Mouse (Mus musculus): Measurements from ENCODE around the gene Agps.
A peak's percentile ranks its signal among the peaks of the same experiment; 100 is the strongest.
"Not testable (repeated sequence)": the region's sequence is repeated elsewhere in the genome, so short reads cannot be mapped to it uniquely, and the experiment has no call there.

The Agps gene

DNA sequence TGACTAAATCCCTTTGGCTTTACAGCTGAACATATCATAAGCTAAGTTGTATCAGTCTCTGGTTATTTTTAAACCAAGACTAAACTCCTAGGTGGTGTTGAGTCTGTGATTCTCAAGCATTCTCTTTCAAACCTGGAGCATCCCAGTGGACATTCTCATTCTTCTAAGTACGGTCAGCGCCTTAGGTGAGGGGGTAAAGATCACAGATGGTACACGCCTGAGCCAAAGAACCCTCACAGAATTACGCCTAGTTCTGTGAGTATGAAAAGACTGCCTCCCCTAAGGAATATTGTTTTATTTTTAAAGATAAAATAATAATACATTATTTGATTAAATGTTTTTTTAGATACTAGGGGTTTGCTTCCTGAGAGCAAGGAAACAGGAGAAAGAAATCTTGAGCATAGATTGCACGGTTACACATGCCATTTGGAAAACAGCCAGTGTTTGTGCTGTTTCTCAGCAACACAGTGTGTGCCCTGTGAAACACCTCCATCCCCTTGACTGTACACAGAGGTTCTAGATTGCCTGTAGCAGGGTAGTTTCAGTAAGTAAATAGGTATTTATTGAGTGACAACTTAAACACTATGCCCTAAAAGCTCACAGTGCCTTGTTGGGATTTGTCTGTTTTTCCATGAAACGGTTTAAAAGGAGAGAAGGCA is 97.9 kb downstream of the Agps start:
- no peak for DNase-seq (ENCODE audit: low spot score in 2 of 2)

DNA sequence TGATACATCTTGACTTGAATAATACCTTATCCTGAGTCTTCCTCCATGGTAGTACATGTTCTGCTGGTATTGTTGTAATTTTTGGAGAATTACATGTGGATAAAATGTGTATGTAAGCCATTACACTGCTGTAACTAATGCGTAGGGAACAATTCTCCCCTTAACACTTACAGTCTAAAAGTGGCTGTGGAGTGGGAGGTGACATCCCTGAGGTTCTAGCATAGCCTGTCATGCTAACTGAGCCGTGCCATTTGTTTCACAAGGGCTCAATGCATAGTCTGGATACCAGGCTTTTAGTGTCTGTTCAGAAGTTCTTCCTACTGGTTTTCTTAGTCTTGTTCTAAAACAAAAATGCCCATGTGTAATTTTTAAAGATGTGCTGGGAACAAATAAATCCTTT is 99.0 kb downstream of the Agps start:
- DNase-seq (ENCODE audit: low spot score in 2 of 2): no peak

DNA sequence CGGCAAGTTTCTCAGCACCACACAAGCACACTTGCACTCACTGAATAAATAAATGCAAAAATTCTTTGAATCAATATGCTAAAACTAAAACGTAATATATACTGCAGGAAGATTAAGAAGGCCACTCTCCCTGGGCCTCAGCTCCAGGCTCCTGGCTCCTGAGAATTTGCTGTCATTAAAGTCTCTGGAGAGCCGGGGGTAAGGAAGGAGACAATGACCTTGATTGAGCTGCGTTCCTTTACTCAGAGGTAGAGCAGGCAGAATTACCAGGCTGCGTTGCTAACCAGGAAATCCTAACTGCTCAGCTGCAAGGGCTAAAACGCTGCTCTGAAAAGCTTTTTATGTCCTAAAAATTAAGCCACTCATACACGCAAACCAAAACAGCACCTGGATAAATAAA is 101.6 kb downstream of the Agps start:
- DNase-seq (ENCODE audit: low spot score in 2 of 2): no peak

DNA sequence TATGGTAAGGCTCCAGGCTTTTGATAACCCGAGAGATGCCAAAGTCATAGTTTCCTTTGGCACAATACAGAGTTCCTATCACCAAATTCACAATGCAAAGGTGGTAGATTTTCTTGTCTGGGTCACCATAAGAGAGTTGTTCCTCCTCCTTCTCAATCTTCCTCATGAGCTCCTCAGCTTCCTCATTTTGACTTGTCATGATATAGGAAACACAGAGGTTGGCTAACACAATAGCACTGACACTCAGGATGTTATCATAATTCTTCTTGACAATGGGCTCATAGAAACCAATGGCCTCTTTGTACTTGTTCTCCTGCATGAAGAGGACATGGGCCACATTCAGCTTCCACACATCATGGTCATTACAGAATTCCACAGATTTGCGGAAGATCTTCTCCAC is 104.7 kb downstream of the Agps start:
- DNase-seq (ENCODE audit: low spot score in 2 of 2): not testable (repeated sequence)

- not testable (repeated sequence) for DNase-seq (ENCODE audit: low spot score in 2 of 2)
Observed at GRCm38 (mm10) chr2:75937520-75938116, 105.6 kb downstream of the Agps start.

DNA sequence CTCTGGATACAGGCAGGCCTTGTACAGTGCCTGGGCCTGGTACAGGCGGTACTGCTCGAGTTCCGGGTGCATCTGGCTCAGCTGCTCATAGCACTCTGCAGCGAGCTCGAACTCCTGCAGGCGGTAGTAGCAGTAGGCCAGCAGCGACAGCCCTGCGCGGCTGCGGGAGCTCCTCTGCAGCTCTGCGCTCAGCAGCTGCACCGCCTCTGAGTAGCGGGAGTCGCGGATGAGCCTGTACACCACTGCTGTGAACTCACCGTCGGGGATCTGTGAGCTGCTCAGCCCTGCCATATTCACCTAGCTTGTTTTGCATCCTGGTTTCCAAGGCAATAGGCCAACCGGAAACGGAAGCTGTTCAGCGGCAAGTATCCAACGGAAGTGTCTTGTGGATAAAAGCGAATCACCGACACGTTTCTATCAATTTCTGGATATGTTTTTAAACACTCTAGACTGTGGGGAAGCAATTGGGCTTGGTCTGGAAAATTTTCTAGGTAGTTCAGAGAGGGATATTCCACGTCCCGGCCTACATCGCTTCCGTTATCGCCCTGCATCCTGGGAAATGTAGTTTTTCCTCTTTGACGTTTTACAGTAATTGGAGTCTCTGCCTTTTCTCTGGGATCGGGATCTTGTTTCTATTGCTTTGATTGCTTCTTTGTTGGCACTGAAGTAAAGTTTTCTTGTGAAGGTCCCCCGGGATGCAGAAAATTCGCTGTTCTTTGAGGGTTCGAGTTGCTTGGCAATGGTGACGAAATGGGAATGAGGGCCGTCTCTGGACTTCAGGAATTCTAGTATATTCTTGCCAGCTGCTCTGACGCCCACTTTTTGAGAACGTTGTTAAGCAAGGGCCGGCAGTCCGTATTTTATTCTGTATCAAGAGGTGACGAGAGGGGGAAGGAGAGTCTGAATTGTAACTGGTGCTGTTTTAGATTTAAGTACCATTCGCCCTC is 106.4 kb downstream of the Agps start, which contains the start of gene Ttc30b:
Ttc30b (minus strand) TSS at position 469 of the 947 bp plus-strand sequence.
- DNase-seq (ENCODE audit: low spot score in 2 of 2): peak; percentile 82 to 88

- no peak for DNase-seq (ENCODE audit: low spot score in 2 of 2)
Observed at GRCm38 (mm10) chr2:75950685-75951084, 118.7 kb downstream of the Agps start.

GRCm38 (mm10) chr2:75953320-75953719 is 121.3 kb downstream of the Agps start:
- no peak for DNase-seq (ENCODE audit: low spot score in 2 of 2)

GRCm38 (mm10) chr2:75955709-75956108 is 123.7 kb downstream of the Agps start:
- no peak for DNase-seq (ENCODE audit: low spot score in 2 of 2)

DNA sequence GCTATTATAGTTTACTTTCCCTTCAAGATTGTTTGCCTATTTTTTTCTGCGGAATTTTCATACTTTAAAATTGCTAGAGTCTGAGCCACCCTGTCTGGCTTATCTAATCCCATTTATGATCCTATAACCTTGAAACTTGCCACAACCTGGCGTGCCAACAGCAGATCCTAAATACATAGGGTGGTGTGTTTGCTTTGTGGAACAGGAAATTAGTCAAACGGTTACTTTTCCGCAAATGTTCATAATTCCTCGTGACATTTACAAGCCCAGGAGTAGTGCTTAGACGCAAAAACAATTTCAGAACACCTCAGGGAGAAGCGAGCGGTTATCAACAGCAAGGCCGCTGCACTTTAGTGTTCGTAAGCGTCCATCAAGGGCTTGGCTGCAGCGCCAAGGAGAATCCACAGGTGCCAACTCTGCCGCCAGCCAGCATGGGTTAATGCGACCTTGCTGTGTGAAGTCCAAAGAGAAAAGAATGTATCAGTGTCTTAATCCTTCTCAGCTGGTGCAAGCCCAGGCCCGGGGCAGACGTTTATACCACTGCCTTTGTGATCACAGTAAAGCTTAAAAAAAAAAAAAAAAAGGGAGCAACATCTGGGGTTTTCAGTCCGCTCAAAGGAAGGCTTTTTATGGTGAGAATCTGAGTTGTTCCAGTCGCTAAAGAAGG is 127.3 kb downstream of the Agps start:
- no peak for DNase-seq (ENCODE audit: low spot score in 2 of 2)

DNA sequence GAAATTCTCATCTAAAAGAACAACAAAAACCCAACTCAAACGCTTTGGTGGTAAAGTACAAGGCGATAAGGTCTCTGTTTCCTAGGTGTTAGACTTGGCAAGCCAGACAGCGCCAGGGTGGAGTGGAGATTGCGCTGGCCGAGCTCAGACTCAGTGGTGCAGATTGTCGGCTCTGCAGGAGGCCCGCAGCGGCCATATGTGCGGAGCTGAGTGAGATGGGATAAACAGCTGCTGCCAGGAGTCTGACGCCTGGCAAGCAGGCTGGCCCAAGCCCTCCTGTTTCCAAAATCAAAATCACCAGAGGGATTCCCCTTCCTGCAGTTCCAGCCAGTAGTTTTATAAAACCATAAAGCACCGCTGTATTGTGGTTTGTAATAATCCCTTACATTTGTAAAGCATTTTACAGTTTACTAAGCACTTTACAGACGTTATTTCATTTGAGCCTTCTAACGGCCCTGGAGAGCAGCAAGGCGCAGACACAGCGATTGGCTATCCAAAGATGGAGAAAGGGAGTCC is 127.9 kb downstream of the Agps start:
- peak; percentile 41 to 54 for DNase-seq (ENCODE audit: low spot score in 2 of 2)

DNA sequence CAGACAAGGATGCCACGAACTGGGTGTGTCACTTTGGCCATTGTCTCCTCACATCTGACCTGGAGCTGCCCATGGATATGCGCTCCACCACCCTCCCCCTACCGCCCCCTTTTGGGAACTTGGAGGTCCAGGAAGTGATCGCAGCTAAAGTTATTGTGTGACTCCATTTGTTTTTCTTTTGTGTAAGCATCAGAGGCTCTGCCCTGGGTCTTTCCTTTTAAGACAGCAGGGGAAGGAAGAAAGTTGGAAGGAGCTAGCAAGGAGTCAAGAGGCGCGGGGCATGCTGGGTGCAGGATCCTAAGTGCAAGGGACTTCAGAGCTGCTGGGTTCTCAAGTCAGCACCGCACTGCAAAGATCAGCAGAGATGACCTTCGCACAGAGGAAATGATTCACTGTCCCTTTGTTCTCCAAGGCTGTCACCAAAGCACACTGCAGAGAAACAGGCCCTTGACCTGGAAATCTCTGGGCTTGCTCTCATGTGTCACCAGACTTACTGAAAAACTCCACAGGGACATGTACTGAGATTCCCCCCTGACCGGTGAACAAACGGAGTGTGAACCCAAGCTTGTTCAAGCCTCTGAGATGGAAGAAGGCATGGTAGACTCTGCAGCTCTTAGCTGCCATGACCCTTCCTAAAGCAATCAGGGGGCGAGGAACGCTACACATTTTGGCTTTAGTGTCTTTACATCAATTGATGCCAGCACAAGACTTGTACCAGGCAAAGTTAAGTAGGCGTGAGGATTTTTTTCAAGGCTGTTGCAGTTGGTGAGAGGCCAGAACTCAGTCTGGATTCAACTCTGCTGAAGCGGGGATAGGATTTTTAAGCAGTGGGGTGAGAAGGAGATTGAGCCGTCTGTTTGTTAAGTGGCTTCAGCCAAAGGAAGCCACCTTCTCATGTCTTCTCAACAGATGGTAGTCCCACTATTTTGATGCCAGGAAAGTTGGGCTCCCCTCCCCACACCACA is 128.7 kb downstream of the Agps start:
- DNase-seq (ENCODE audit: low spot score in 2 of 2): peak in 1 of 2 experiments; percentile 56

DNA sequence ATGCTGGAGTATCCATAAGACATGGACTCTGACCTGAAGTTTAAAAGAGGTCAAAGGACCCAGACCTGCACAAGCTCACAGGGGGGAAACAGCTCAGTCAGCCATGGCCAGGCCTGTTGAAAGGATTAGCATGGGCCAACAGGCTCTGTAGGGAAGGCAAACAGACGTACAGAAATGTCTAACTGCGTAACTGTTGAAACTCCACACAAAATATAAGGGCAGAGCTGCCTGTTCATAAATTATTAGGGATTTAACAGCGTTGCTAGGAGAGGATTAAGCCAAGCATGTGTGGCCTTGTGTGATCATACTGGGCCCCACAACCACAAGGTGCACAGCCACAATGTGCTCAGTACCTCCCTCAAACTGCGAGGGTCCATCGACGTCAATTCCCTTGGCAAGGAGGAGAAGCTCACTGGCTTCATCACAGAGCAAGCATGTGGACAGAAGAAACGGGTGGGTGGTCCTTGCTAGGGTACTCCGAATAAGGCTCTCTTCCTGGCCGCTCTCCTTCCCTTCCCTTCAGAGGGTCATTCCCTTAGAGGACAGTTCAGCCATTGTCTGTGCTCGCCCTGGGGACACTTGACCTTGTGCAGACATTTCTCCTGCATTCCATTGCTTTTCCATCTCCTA is 131.3 kb downstream of the Agps start:
- no peak for DNase-seq (ENCODE audit: low spot score in 2 of 2)

- no peak for DNase-seq (ENCODE audit: low spot score in 2 of 2)
Observed at GRCm38 (mm10) chr2:75964051-75964450, 132.1 kb downstream of the Agps start.

DNA sequence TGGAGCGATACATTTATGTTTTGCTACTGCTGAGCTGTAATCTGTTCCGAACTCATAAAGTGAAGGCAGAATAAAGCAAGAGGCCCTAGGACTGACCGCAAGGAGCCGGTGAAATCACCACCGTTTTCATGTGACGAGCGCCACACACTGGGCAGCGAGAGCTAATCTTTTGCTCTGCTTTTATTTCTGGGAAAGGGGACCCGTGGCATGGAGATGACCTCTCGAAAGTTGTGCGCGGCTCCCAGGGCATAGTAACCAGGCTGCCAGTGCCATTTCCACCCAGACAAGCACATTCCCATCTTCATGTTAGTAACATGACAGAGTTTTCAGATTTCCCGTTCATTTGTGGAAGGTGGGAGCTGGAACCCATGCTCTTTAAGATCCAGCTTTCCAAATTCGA is 132.5 kb downstream of the Agps start:
- peak; percentile 55 to 67 for DNase-seq (ENCODE audit: low spot score in 2 of 2)

DNA sequence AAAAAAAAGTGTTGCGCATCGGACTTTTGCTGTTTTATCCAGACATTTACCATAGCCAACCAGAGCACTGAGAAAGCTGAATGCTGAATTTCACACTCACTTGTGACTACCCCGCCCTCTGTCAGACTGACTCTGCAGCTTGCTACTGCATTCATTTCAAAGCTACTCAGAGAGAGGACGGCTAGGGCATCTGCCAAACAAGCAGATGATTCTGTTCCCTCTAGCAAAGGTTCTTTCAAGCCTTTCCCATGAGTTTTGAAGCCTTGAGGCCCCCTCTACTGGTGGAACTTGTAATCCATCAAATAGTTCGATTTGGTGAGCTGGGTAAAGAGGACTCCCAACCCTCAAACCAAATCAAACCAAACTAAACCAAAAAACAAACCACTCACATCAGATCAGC is 133.0 kb downstream of the Agps start:
- DNase-seq (ENCODE audit: low spot score in 2 of 2): peak; percentile 84 to 87

DNA sequence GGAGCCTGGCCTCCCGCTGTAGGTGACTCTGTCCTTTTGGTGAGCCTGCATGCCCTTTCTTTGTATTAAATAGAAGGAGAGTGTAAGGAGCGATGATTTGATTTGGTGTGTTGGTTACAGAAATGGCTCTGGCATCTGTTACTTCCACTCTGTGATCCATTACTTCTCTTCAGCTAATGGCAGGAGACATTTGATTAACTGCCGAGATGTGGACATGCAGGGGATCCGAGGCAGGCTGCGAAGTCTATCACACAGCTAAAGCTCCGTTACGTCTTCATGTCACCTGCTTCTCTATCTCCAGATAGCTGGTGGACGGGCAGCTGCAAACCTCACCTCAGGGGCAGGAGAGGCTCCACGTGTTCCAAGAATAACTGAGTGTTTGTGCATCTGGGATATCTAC is 142.2 kb downstream of the Agps start:
- DNase-seq (ENCODE audit: low spot score in 2 of 2): no peak

DNA sequence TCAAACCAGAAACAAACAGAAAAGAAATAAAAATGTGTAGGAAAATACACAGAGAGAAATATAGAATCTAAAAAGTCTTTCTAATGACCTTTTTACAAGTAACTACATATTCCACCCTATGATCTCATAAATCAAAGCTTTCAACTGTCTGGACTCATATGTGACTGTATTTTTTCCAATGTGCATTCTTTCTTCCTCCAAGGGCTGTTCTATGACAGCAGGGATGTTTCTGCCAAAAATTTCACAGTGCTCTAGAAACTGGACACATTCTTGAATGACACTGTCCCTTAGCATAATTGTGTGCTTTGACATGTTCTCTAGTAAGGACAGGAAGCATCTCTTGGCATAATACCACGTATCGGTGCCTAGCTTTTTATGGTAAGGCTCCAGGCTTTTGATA is 144.1 kb downstream of the Agps start:
- not testable (repeated sequence) for DNase-seq (ENCODE audit: low spot score in 2 of 2)

- DNase-seq (ENCODE audit: low spot score in 2 of 2): peak; percentile 45 to 55
Observed at GRCm38 (mm10) chr2:75977752-75978368, 145.9 kb downstream of the Agps start, which contains the start of gene Ttc30a2. Gene Ttc30a2, minus strand, starts transcription at chr2:75978170.

All from right cerebral cortex, postnatal 10 days (tissue).